Mouse (Mus musculus) 3134 (cell line): ENCODE data around the gene Aifm1.

Source experiments
- DNase-seq: peaks from one replicate; pipeline ENCODE4 v3.0.0-alpha.2; 2011; ENCODE audit warnings: low spot score; ENCODE audit not compliant: insufficient read length; ENCODE audit errors: extremely low read depth

Aifm1 gene

GRCm38 (mm10) chrX:48513166-48513807 lies at the start of gene Aifm1:
TSS of gene Aifm1 (minus strand) at chrX:48513563.
- DNase-seq = peak; percentile 99

GRCm38 (mm10) chrX:48532175-48532574 lies 18.8 kb upstream of the Aifm1 start:
- peak; percentile 32 for DNase-seq

- DNase-seq = no peak
Measured at GRCm38 (mm10) chrX:48526435-48526834, 13.1 kb upstream of the Aifm1 start.

DNA sequence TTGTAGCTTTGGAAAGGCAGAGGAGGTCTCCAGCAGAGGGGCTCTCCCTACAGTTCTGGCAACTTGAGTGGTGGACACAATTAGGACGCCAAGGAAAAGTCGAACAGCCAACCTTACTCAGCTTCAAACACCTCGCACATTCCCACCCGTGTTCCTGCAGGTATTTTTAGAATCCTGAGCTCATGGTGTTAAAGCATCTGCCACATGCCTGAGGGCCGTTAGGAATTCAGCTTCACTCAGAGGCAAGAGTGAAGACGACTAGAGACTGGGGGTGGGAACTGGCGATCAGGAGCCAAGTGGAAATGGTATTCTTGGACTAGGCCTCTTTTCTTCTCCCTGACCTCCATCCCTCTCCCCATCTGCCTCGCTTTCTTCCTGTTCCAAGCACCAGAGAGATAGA lies 12.5 kb upstream of the Aifm1 start:
- DNase-seq = no peak

GRCm38 (mm10) chrX:48525332-48525731 lies 12.0 kb upstream of the Aifm1 start:
- DNase-seq = no peak

GRCm38 (mm10) chrX:48523512-48523911 lies 10.1 kb upstream of the Aifm1 start:
- no peak for DNase-seq

DNA sequence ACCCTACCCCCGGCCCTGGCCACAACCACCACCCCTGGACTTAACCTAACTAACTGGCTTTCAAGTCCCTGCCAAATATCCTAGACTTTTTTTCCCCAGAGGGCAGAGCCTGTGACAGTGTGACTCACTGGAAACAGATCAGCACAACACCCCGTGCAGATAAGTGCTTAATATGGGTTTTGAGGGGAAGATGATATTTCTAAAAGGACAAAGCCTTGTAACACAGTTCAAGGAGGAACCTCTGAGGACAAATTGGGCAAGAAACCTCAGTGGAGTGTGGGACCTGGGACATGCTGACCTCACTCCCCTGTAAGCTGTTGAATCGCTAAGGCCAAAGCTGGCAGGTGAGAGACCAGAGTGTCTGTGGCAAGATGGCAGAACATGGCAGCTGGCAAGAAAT lies 8.3 kb upstream of the Aifm1 start:
- DNase-seq = peak; percentile 11

DNA sequence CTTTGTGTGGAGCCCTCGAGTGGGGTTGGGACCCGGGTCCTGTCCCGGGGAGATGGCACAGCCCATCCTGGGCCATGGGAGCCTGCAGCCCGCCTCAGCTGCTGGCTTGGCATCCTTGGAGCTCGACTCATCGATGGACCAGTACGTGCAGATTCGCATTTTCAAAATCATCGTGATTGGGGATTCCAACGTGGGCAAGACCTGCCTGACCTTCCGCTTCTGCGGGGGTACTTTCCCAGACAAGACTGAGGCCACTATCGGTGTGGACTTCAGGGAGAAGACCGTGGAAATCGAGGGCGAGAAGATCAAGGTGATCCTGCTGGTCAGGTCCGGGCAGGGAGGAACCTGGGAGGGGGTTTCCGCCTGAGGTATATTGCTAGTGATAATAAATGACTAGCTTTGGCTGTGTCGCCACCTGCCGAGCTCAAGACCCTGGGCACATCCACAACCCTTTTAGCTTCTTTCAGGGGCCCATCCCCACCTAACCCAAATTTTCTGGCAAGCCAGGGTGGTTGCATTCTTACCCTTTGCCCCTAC lies 6.3 kb upstream of the Aifm1 start:
- no peak for DNase-seq

GRCm38 (mm10) chrX:48518808-48519548 lies 5.6 kb upstream of the Aifm1 start, which contains the start of gene Rab33a:
TSS of gene Rab33a (plus strand) at chrX:48519285.
- no peak for DNase-seq

- DNase-seq = no peak
Measured at GRCm38 (mm10) chrX:48518211-48518807, 4.9 kb upstream of the Aifm1 start.

DNA sequence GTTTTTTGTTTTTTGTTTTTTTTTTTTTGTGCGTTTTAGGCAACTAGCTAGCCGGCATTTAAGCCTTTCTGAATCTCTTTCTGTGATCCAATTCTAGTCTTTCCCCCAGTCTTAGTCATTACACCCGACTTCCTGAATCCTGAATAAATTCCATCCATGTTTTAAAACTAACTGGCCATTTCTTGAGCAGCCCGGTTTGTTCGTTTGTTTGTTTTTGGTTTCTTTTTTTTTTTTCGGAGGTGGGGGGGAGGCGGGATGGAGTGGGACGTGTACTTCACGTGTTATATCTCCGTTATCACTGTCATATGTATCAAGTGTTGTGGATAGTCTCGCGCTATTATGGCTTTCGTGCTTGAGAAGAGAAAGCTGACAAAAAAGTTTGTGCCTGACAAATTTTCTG lies 461 bp upstream of the Aifm1 start:
- no peak for DNase-seq

DNA sequence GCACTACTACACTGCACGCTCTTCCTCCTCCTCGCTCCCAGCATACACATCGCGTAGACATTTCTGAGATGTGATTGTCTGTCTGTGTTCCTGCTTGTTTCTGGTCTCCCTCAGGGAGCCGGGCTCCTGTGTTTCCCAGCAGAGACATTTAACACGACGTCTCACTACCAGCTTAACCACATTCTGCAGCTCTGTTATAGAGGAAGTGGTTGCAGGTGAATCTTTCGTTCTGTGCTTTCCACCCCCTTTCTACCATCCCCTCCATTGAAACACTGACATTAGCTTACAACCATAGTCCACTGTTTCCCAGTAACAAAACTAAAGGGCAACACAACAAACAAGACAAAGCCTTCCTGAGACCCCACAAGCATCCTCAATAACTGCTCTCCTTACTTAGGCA lies 19.6 kb downstream of the Aifm1 start:
- DNase-seq = no peak

DNA sequence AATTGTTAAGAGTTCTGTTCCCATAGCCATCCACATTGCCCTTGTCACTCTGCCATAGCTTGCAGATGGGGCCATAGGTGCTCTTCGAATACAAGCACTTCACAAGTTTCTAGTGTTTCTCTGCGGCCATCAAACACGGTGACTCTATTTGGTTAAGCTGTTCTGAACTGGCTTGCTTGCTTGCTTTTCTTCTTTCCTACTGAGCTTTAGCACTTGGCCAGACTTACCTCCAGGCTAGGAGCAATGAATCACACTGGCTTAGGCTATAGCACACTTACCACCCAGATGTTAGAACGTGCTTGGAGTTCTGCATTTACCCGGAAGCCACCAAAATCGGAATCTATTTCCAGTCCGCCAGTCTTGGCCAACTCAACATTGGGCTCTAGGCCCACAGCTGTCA lies 31.7 kb downstream of the Aifm1 start:
- no peak for DNase-seq

DNA sequence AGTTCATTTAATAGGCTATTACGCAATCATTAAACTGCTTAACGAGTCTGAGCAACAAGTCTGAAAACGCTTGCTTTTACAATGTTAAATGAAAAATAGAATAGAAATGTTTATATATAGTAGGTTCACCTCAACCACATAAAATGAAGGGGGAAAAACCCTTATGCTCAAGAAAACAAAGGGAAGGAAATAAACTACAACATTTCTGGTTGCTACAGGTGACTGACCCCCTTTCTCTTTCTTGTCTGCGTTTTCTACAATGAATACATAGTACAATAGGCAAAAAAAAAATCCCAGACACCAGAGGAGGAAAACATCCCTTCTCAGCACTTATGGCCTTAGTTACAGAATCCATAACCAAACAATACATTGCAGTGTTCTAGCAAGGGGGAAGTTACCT lies 32.3 kb downstream of the Aifm1 start:
- no peak for DNase-seq

DNA sequence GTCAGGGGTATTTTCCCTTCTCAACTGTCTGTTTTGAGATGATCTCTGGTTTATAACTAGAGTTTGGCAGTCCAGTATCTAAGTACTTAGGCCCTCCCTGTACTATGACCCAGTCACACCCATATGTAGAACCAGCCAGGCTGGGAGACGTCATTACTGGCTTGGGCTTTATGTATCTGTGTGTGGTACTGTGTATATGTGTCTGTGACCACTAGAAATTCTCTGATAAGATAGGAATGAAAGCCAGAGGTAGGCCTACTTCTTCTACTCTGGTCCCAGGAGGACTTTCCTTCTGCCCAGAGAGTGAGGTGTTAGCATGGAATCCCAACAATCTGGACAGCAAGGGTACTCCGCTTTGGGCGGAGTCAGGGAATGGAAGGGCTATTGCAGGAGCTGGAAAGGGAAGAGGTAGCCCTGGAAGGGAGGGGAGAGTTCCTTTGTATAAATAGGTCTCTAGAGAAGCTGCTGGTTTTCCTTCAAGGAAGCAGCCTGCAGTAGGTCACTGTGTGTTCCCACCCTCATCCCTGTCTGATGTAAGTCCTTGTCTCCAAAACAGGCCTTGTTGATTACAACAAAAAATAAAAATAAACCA lies 45.9 kb downstream of the Aifm1 start:
- peak; percentile 47 for DNase-seq

GRCm38 (mm10) chrX:48466174-48466573 lies 47.2 kb downstream of the Aifm1 start:
- DNase-seq = no peak

DNA sequence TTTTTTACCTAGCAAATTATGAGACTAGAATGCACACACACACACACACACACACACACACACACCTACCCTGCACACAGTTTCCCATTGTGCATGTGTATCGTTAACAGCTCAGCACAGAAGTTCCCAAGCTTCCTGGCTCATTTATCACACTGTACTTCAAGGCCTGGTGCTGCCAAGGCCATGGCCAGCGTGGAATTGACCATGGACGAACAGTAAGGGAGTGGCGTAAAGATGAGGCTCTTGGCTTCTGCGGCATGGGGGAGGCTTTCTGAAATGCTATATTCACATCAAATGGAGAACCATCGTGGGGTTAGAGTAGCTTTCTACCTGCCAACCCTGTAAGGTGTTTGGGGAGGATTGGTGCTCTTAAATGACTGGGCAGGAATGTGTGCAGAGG lies 48.9 kb downstream of the Aifm1 start:
- DNase-seq = no peak

DNA sequence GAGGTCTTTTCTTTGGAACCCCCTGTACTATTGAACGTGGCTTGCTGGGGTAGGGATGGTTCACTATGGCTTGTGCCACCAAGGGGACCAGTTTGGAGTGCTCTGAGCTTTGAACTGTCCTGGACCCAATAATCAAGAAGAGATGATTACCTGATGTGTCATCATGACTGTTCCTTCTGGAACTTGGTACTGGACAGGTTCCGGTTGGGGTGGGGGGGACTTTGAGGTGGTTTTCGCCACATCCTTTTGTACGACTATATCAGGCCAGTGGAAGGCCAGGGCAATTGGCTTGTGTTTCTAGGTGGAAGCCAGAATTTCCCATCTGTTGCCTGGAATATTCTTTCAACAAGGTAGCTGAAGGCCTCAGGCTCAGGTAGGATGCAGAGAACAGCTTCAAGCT lies 49.7 kb downstream of the Aifm1 start:
- peak; percentile 34 for DNase-seq

- DNase-seq = peak; percentile 87
Measured at GRCm38 (mm10) chrX:48462754-48463507, 50.4 kb downstream of the Aifm1 start, which contains the start of gene Elf4. TSS of gene Elf4 (minus strand) at chrX:48463132.

DNA sequence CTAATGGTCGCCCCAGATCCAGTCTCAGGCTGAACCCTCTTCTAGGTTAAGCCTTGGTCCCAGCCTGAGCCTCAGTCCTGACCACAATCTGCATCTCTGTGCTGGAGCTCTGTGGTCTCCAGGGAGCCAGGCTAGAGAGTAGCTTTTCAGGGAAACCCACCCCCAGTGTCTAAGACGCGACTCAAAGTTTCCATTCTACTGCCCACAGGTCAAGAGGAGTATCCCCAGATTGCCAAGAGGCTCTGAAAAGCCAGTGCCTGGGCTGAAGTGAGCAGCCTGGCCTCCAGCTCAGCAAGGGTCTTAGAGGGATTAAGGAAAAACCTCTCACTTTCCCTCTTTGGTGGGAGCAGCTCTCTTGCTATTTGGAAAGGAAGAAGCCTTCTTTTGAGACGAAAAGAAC lies 51.1 kb downstream of the Aifm1 start:
- no peak for DNase-seq

- DNase-seq = no peak
Measured at GRCm38 (mm10) chrX:48461006-48461405, 52.4 kb downstream of the Aifm1 start.
